Mouse (Mus musculus): Measurements from ENCODE around the gene Fam155a. TPM values are rescaled to one million over a fixed set of nuclear protein-coding genes. Genes with fewer than 3 reads are reported as not detected.

Fam155a gene
- total RNA-seq, 2 experiments from 2014 or later: 6.5 to 6.9 TPM

DNA sequence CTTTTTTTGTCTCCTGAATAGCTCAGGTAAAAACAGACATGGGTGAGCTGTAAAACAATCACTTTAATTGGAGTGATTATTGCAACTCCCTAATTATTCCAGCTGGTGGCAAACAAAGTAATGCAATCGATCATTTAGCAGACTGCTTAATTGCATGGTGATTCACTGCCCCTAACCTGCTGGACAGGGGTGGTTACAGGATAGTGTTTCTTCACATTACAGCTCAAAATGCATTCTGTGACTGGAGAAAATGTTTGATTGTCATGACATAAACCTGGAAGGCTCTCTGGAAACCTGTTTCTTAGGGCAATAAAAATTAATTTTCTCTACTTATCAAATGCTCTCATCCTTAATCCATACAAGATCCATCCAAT is 276.7 kb downstream of the Fam155a start:
- no peak for DNase-seq (ENCODE audit: low spot score in 2 of 2)

DNA sequence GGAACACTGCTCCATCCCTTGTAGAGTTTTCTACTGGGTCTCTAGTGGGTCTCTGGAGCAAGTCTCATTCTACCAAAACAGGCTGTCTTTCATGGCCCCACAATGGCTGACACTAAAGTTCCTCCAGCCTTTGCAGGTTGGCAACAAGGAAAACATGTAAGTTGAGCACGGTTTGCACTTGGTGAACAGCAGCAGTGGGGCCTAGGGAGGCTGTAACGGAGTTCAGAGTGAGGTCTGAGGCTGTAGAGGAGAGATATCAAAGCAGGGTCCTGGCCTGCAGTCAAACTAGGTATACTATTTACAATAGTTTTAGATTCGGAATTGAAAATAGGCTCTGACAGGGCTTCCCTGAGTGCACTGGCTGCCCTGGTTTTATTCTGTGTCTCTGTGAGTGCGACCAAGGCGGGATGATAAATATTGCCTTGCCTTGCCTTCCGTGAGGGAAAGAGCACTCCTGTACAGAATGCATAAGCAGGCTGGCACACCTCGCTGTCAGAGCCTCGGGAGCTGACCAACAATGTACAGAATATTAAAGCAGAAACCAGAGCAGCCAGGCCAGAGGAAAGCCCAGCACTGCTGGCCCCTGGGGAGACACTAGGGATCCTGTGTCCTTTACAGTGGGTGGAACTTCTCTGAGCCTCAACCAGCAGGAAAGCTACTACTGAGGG is 277.3 kb downstream of the Fam155a start:
- no peak for DNase-seq (ENCODE audit: low spot score in 2 of 2)

DNA sequence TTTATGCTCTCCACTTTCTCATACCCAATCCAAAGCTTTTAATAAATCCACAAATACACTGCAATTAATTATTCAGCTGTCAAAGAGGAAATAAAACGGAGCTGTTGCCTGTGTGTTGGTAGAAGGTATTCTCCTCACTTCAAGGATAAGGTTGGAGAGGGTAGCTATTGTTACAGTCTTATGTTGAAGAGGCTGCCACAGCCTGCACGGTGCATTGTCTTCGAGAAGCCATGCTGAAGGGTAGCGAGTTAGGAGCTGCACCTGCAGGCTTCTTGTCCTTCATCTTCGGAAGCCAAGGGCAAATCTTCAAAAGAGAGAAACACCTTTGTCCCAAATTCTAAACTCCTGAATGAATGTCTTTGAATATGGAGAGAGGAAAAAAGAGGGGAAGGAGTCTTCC is 288.4 kb downstream of the Fam155a start:
- DNase-seq (ENCODE audit: low spot score in 2 of 2): no peak

DNA sequence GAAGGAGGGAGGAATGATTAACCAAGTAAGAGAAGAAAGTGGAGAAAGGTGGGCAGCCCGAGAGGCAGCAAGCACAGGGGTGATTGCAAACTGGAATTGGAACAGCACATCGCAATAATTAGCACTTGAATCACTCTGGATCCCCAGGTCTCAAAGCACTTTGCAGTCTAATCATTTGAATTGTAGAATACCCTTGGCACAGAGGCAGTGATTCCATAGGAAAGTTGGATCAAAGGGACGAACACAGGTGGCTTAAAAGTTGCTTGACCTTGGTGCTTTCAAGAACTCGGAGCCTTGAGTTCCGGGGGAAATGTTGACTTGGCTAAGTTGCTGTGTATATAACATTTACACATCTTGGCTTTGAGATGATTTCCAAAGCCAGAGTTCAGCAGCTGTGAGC is 299.7 kb downstream of the Fam155a start:
- DNase-seq (ENCODE audit: low spot score in 2 of 2): no peak

DNA sequence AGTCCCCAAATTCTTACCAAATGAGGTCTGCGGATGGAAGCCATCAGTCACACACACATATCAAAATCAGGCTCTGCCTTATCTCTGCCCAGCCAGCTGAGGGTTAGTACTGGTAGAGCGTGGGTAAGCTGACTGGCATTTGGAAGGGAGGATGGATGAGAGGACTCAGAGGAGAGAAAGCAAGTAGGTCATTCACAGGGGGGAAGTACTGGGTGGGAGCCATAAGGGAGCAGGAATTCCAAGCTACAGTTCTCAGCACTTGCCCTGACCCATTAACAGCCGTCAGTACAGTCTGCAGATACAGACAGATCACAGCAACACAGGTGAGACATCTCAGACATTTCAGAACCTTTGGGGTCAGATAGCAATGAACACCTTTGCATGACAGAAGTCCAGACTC is 300.8 kb downstream of the Fam155a start:
- DNase-seq (ENCODE audit: low spot score in 2 of 2): no peak

DNA sequence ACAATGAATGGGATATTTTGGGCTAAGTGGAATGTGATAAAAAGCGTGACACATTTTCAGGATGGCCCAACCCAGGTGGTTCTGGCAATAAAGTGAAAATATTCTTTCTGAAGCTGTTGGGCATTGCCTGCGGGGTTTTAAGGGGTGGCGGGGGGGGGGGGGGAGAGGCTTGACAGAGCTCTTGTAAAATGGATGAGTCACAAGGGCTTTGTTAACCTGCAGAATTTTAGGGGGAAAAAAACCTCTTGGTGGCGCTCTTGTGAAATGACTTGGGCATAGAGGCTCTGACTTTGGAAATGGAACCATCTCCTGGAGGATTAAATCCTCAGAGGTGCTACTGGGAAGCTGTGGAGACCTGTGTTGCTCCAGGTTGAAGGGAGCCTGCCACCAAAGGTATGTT is 309.9 kb downstream of the Fam155a start:
- no peak for DNase-seq (ENCODE audit: low spot score in 2 of 2)

DNA sequence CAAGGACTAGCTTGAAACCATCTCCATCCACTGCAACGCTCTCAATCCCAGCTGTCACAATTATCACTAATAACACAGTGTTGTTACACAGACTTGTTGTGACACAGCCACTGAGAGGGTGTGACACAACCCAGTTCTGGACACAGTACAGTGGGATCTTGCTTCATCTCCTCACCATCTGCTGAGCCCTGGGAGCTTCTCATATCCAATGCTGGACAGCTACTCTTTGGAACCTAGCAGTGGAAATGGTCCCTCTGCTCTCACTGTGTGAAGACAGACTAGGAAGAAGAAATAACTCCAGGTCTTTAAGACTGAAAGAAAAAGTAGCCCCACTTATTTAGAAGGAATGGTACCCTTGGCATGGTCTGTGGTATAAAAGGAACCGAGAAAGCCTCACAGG is 310.3 kb downstream of the Fam155a start:
- no peak for DNase-seq (ENCODE audit: low spot score in 2 of 2)

DNA sequence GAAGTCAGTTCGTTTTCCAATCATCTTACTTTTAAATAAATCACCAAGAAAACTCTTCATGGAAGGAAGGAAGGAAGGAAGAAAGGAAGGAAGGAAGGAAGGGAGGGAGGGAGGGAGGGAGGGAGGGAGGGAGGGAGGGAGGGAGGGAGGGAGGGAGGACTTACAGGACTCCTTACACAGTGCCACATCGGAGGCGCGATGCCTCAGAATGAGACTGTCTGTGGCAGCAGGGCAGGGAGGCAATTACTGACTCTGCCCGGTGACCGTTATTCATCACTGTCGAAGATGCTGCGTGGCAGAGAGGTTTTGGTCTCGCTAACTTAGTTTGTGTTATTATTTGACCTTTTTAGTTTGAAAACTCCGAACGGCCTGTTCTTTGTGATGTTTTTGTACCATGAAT is 312.3 kb downstream of the Fam155a start:
- DNase-seq (ENCODE audit: low spot score in 2 of 2): no peak

DNA sequence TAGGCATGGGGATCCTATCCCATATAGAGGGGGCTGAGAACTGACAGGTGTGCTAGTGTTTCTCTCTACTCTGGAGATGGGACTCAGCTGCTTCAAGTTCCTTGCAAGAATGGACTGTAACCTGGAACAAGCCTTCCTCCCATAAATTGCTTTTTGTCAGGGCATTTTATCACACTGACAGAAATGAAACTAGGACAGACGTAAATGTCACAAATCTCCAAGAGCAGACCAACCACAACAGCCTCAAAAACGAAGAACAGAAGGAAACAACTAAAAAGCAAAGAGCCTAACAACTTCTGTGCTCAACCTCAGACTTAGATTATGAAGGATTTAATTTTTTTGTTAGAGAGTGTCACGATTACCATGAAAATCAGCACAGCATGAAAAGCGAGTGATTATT is 315.8 kb downstream of the Fam155a start:
- no peak for DNase-seq (ENCODE audit: low spot score in 2 of 2)

DNA sequence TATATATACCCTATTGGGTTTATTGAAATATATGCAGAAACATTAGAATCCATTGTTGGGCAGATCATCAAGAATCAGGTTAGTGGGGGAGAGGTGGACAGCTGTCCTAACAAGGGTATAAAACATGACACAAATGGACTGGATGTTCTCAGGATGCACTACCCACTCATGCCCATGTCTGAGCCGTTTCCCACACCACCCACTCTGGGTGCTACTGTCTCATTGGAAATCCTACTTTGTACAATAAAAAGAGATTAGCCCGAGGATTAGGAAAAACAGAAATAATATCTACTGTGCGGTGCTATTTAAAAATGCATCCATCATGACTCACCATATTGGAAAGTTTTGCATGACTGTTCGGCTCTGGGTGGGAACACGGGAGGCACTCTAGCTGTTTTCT is 317.2 kb downstream of the Fam155a start:
- DNase-seq (ENCODE audit: low spot score in 2 of 2): no peak

DNA sequence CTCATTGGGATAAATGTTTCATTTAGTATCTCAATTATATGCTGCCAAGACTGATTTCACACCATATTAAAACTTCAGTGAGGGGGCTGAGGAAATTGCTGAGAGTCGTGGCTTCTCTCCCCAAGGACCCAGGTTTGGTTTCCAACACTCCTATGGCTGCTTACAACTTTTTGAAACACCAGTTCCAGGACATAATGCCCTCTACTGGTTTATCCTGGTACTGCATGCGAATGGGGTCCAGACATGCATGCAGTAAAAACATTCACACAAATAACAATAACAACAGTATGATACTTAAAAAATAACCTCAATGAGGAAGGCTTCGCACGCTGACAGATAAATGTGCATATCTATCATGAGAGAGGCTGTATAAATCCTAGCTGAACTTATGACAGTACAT is 319.4 kb downstream of the Fam155a start:
- DNase-seq (ENCODE audit: low spot score in 2 of 2): no peak

DNA sequence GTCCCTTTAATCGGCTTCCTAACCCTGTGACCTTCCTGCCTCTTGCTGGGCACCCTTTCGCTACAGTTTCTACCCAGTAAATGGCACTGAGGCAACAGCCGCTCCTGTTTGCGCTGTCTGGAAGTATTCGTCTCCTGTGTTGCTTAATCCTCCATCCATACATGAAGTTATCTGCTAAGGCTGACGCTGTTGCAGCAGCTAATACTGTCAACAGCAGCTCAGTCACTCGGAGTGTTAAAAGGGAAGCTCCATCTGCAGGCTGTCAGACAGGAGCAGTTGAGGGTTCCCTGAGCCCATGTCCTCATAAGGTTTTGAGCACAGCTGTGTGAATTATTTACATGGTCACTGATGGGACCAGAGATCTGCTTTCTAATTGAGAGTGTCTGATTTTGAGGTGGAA is 322.3 kb downstream of the Fam155a start:
- no peak for DNase-seq (ENCODE audit: low spot score in 2 of 2)

DNA sequence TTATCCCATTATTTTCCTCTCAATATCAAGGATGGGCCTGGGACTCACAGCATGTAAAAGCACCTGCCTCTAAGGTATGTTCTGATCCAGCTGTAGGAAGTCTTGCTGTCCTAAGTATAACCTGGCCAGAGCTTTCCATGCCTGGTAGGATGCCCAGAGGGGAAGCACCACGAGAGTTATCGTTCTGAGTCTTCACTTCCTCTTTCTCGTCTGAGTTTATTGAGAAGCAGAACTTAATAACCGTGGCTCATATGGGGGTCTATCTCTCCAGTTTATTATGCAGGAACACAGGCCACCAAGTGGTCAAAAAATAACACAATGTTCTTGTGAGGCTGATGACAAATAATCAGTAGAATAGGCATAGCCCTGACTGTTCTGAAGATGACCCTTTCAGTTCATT is 333.1 kb downstream of the Fam155a start:
- no peak for DNase-seq (ENCODE audit: low spot score in 2 of 2)

DNA sequence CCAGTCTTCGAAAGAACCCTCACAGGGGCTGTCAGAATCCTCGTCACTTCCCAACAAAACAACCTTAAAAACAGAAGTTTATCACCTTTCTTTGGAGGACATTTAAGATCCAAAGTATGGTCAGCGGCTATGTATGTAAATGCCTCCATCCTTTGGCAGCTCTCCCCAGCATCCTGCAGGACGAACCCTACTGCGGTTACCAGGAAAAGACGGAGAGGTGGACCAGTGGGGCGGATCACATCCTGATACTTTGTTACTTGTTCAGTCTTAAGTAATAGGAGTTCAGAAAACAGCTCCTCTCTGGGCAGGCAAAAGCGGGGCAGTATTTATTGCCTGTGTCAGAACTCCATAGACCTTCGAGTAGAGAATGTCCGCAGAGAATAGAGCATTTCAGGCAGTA is 335.5 kb downstream of the Fam155a start:
- no peak for DNase-seq (ENCODE audit: low spot score in 2 of 2)

DNA sequence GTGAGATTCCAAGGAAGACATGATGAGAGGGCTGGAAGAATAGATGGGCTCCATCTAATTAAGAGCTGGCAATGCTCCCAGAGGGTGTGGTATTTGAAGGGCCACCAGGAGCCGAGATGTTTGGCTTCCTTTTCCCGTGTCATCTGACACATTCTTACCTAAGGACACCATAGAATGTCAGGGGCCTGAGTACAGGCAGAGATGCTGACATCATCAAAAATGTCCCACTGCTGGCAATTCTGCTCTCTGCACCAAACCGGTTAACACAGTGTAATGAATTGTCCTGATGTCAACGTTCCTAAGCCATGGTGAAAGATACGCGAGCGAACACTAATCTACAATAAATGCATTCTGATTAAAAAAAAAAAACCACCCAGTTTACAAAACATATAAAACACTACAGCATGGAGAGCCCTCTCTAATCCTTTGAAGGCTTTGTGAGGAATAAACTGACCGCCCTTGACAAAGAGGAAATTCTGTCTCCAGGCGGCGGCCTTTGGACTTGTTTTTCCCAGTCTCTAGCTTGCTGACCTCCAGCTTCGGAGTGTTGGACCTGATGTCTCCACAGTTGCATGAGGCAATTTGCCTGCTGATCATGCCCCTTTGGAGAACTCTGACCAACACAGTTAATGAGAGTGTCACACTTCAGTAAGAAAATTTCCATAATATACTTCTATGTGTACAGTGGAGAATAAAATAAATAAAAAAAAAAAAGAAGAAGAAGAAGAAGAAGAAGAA is 338.2 kb downstream of the Fam155a start:
- no peak for DNase-seq (ENCODE audit: low spot score in 2 of 2)

DNA sequence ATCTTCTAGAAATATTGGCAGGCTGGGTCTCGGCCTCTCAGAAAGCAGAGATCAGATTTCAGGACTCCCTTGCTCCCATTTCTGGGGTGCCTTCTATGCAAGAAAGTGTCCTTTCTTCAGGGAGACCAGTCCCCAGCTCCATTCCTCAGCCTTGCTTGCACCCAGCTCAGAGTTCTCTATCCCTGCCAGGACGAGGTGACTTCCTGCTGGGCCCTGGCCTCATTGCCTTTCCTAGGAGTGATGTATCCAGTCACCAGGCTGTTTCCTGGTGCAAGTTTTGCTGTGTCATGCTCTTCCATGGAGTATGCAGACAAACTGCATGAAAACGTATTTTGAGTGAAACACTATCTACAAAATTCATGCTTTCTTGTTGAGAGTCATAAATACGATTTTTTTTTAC is 342.1 kb downstream of the Fam155a start:
- no peak for DNase-seq (ENCODE audit: low spot score in 2 of 2)

DNA sequence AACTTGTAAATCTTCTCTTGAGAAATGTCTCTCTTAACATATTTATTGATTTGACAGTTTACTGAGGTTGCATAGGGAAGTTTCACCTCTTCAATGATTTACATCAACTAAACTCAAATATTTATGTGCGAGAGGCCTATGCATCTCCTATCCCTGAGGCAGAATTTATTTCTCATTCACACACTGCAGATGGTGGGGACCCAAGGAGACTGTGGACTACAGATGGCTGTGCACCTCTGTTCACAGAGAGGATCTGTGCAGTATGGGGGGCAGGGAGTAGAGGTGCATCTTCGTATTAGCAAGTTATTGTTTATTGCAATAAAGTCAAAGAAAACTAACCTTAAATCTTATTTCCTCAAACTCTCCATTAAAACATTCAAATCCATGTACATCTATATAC is 346.9 kb downstream of the Fam155a start:
- DNase-seq (ENCODE audit: low spot score in 2 of 2): no peak

DNA sequence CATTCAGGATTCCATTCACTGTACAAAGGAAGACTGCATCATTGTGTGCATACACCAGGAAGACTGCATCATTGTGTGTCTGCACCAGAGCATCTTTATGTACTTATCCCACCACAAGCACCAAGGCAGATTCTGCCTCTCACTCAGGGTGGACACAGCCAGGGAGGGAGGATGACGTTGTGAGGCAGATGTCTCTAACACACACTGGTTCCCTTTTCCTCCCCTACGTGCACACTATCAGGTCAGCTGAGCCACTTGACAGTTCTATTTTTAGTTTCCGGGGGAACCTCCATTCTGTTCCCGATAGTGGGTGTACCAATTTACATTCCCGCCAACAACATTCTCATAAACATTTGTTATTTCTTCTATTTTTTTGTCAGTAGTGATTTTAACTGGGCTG is 347.4 kb downstream of the Fam155a start:
- DNase-seq (ENCODE audit: low spot score in 2 of 2): no peak

DNA sequence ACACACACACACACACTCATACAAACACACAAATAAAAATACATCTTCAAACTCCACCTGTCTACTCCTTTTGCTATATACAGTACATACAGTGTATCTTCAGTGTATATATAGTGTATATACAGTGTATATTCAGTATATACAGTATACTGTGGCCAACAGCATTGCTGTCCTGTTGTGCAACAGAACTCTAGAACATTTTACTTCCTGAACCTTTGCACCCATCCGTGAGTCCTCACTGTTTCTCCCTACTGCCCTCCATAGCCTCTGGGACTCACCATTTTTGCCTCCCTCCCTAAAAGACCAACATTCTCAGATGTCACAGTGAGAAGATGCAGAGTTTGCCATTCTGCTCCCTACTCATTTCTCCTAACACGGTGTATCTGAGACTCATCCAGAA is 347.8 kb downstream of the Fam155a start:
- DNase-seq (ENCODE audit: low spot score in 2 of 2): no peak

DNA sequence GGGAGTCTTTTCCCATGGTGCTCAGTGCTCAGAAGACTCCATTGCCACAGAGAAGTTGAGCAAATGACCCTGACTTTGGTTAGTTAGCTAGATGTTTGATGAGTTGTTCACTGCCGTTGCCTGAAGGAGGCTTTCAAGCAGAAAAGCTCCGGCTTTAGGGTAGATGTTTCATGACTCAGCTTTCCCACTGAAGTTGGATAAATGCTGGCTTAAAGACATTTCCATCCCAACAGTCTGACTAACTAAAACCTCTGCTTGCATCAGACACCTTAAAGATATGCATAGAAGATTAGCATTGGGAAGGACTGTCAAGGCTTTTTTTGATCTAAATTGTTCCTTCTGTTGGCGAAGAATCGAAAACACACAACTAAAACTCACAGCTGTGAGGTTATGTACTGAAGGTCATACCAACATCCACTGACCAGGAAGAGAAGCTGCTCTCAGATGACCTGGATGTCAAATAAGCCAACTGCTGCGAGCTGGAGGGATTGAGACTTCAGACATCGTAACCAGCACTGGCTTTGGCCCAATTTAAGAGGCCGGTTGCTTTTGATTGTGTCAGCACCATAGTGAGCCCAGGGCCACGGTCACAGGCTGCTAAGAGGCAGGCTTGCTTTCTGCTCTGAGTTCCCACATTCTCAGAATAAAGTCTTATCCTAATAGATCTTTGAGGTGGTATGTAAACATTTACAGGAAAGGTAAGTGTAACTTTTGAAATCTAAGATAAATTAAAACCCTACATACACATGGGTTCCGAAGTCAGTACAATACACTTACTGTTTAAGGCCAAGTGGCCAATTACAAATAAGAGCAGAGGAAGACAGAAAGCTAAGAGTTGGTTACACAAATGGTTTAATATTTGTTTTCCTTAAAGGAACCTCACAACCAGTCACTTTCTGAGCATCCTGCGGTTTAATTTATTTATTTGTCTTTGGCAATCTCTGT is 351.8 kb downstream of the Fam155a start:
- DNase-seq (ENCODE audit: low spot score in 2 of 2): no peak

DNA sequence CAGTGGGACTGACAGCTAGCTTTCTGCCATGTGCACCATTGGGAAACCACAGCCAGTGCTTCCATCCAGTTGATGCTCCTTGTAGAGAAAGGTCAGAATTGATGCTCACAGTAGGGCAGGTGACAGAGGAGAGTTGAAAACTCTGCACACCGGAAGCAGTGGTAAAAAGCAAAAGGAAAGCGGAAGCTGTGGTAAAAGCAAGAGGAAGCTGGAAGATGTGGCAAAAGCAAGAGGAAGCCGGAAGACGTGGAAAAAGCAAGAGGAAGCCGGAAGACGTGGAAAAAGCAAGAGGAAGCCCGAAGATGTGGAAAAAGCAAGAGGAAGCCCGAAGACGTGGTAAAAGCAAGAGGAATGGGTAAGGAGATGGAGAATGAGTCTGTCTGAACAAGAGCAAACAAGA is 354.8 kb downstream of the Fam155a start:
- DNase-seq (ENCODE audit: low spot score in 2 of 2): no peak

DNA sequence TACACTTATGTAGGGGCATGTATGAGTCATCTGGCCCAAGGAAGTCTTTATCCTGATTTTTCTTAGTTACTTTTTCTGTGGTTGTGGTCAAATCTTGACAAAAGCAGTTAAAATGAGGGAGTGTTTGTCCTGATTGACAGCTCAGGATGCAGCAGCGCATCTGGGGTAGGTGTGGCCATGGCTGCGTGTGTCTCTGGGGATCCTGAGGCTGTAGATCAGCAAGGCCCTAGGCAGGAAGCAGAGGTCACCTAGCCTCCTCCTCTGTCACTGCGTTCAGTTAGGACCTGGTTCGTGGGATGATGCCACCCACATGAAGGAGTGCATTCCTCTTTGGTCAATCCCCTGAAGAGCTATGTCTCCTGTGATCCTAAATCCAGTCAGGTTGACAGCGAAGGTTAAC is 362.5 kb downstream of the Fam155a start:
- no peak for DNase-seq (ENCODE audit: low spot score in 2 of 2)
